Mouse (Mus musculus) gastrocnemius, postnatal 36 days (tissue): Measurements from ENCODE around the gene Cbfa2t2. TPM values are rescaled to one million over a fixed set of nuclear protein-coding genes. Genes with fewer than 3 reads are reported as not detected.

Experiments
- DNase-seq, 2 experiments: peaks; one replicate each; pipeline ENCODE4 v3.0.0; 2022
- intact Hi-C: fragments of 180-260 bp; cut with DNase I; formaldehyde crosslinking; loops from one replicate; pipeline ENCODE4 v1.15.1; 2025
- long read RNA-seq, 2 experiments: library from polyadenylated mRNA; stranded (forward); transcript quantifications; one replicate each; pipeline ENCODE4 v2.0.0; 2021
- total RNA-seq, 2 experiments: library from RNA; stranded (reverse); gene quantifications; 2 replicates each; pipeline ENCODE4 v1.2.3; 2021

The Cbfa2t2 gene
- 10 to 100 TPM; 12.2 to 16.3 TPM for total RNA-seq
- long read RNA-seq, experiment 1, full-length matches to known transcripts, result 1 of 5 reads
- long read RNA-seq, experiment 1, partial matches to known transcripts, result 0 of 5 reads
- long read RNA-seq, experiment 1, other reads (novel, unspliced or antisense), result 4 of 5 reads
- long read RNA-seq, experiment 2, full-length matches to known transcripts, result 1 of 4 reads
- long read RNA-seq, experiment 2, partial matches to known transcripts, result 0 of 4 reads
- long read RNA-seq, experiment 2, other reads (novel, unspliced or antisense), result 3 of 4 reads

DNA sequence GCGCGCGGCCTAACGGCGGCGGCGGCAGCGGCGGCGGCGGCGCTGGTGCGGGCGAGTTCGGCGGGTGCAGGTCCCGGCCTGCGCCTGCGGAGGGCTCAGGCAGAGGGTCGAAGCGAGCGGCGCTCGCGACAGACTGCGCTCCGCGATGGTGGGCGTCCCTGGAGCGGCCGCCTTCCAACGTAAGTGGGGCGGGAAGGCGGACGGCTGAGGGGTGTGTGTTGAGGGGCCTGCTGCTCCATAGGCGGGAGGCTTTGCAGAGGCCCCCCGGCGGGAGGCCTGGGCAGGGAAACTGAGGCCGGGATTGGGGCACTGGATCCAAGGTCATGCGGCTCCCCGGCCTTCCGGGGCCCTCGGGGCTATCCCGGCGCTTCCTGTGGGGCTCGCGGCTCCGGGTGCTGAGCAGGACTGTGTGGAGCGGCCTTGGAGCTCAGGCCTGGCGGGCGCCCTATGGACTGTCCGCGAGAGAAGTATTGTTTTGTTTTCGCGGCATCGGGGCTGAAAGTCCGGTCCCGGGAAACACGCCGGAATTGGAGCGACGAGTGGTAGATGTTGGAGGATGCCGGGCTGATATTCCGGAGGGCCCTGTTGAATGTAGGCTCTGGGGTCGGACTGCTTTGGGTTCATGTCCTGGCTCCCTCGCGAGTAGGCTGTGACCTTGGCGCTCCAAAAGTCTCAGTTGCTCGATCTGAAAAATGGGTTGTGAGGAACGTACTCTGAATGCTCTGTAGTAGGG is at the start of gene Cbfa2t2:
Gene Cbfa2t2 (plus strand): TSS at position 24 of the 733 bp plus-strand sequence.
- intact Hi-C loops, result loop anchor here (5.0 kb wide), 1 partner anchor 71 kb away; no protein-coding TSS in a partner anchor
- peak; percentile 31 to 71 for DNase-seq

DNA sequence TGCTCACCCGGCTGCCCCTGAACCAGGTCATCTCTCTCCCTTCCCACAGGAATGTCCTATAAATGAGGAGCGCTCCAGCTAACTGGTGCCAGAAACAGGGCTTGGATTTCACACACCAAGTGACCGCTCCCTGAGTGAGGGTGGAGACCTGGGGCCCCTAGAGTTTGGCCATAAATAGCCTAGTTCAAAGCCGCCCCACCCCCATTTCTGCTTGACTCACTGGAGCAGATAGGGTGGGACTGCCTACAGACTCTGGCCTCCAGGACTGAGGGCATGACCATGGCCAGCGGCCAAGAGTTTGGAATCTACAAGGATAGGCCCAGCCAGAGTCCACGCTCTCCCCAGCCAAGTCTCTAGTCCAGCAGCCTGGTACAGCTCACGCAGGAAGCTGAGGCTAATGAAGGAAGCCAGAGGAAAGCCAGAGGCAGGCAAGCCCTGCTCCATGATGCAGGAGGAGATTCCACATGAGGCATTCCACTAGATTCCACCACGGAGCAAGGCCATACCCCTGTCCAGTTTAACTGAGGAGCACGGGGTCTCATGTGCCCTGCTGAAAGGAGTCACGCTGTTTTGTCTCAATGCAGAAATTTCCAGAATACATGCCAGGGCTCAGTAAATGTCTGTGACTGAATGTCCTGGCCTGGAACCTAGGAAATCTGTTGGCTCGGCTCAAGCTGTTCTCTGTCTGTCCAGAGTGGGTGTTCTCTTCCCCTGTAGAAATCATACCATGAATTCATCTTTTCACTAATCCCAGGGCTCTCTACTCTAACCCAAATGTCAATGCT is 45.9 kb upstream of the Cbfa2t2 start:
- DNase-seq, result peak; percentile 86 to 94
- intact Hi-C loops, result loop anchor here (1.0 kb wide), 1 partner anchor 15 kb away; no protein-coding TSS in a partner anchor

DNA sequence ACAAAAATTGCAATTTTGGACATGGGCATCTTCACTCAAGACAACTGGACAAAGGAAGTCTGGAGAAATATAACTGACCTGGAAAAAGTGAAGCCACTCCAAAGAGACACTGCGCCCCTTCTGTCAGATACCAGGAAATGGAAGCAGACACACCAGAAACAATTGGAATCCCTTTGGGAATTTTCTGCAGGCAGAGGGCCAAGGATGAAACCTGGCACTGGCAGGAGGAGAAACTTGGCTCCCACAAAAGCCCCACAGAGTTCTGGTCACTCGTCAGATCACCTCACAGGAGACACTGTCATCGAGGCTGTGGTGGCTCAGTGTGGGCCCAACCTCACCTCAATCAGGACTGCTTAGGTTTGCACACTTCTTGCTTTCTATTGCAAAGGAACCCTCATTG is 41.7 kb upstream of the Cbfa2t2 start:
- DNase-seq, result no peak
- intact Hi-C loops, result no loop called here

DNA sequence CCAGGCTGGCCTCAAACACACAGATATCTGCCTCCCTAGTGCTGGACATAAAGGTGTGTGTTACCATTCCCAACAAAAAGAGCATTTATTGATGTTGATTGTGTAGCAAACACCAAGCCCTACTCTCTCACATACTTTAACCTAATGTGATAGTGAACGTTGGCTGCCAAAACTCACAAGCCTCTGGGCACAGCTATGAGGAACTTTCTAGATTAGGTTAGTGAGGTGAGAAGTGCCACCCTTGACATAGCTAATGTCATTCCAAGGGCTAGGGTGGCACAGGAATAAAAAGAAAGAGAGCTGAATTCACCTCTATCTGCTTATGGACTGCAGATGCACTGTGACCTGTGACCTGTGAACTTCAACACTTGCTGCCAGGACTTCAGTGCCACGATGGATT is 39.8 kb upstream of the Cbfa2t2 start:
- no peak for DNase-seq

DNA sequence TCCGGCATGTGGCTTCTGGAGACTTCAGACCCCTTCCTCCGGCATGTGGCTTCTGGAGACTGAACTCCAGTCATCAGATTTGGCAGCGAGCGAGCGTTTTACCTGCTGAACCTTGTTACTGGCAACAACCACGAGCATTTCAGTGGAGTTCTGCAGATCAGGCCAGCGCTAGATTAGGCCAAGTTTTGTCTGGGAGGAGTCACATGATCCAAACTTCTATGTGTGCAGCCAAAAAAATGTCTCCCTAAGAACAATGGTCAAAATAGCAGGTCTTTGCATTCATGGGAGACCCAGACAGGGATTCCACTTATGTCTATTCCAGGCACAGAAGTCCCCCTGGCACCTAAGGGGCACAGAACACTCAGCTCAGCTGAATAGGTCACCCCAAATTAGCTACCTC is 38.0 kb upstream of the Cbfa2t2 start:
- DNase-seq, result no peak
- intact Hi-C loops, result no loop called here

More for the DNA sequence above, 39.8 kb upstream of the Cbfa2t2 start:
- intact Hi-C loops, result no loop called here

DNA sequence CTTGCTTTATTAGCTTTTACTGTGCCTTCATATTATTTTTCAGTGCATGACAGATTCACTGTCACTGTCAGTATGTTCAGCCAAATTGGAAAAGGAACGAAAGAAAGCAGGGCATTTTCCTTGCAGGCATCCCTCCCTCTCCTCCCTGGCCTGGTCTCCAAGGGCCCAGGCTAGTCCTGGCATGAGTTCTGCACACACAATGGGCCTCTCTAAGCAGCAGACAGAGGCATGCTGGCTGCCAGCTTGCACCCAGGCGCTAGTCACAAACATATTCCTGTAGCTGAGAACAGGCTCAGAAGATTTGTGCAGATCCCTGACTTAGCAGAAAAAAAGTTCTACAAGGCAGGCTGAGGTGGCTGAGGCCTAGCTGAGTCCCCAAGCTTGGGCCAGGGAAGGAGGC is 37.0 kb upstream of the Cbfa2t2 start:
- intact Hi-C loops, result no loop called here
- no peak for DNase-seq

DNA sequence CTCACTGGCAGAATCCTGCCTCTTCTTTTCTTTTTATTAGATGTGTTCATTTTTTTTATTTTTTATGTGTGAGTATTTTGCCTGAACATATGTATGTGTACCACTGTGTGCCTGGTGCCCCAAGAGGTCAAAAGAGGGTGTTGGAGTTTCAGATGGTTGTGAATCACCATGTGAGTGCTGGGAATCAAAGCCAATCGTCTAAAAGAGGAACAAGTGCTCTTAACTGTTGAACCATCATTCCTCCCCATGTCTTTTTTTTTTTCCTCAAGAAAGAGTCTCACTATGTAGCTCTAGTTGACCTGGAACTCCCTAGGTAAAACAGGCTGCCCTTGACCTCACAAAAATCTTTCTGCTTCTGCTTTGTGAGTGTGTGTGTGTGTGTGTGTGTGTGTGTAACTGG is 34.3 kb upstream of the Cbfa2t2 start:
- intact Hi-C loops, result no loop called here
- no peak for DNase-seq

DNA sequence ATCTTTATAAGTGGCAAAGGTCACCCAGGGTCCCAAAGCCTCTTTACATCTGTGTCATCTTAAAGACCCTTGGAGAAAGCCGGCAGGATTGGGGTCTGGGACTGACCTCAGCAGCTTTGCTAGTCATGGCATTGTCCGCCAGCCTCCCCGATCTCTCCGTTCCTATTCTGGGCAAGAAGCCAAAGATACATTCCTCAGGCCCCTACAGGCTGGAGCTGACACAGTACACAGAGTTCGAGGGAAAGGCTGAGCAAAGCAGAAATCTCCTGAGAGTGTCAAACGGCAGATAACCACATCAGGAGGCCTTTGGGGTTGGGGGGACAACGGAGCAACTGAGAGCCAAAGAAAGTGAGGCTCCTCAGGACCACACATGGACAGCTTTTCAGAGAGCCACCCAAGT is 33.5 kb upstream of the Cbfa2t2 start:
- intact Hi-C loops, result no loop called here

DNA sequence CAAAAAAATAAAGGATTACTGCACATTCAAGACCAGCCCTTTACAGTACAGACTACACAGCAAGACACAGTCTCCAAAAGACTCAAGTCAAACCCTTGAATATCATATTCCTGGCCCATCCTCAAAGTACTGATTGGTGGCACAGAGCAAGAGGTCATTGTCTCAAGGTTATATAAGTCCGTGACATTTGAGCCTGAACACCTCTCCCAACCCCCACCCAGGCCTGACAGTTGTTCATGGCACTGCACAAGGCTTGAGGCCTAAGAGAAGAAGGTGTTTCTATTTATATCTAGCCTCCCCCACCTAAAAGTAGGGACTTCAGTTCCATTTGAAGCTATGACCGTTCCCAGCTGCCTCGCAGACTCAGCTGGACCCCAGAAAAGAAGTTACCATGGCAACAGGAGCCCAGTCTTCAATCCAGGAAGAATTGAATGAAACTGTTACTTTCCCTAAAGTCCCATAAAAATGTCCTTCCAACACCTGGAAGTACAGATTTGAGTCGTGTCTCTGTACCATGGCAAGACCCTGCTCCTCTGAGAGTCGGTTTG is 30.8 kb upstream of the Cbfa2t2 start:
- DNase-seq, result peak in 1 of 2 experiments; percentile 56
- intact Hi-C loops, result no loop called here

More for the DNA sequence above, 33.5 kb upstream of the Cbfa2t2 start:
- no peak for DNase-seq

DNA sequence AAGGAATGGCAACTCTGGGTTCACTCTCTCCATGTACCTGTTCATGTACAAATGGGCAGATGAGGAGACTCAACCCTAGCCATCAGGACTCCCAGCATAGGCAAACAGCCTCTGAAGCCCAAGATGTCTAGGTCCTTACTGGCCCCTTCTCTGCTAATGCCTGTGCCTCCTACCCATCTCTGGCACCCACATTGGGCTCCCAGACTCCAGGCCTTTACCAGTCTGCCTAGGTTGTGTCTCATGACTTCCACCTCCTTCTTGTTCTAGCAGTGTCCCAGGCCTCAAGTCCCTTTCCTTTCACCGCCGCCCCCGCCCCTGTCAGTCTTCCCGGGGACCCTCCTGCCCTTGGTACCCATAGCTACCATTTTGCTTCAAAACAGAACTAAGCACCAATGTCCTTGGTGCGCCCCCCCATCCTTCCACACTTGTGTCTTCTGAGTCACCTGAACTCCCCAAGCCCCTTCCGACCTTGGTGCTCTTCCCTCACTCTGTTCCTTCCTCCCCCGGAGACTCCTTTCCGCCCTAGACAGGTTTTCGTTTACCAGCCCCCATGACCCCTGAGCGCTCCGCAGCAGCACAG is 29.1 kb upstream of the Cbfa2t2 start:
- intact Hi-C loops, result no loop called here
- no peak for DNase-seq

DNA sequence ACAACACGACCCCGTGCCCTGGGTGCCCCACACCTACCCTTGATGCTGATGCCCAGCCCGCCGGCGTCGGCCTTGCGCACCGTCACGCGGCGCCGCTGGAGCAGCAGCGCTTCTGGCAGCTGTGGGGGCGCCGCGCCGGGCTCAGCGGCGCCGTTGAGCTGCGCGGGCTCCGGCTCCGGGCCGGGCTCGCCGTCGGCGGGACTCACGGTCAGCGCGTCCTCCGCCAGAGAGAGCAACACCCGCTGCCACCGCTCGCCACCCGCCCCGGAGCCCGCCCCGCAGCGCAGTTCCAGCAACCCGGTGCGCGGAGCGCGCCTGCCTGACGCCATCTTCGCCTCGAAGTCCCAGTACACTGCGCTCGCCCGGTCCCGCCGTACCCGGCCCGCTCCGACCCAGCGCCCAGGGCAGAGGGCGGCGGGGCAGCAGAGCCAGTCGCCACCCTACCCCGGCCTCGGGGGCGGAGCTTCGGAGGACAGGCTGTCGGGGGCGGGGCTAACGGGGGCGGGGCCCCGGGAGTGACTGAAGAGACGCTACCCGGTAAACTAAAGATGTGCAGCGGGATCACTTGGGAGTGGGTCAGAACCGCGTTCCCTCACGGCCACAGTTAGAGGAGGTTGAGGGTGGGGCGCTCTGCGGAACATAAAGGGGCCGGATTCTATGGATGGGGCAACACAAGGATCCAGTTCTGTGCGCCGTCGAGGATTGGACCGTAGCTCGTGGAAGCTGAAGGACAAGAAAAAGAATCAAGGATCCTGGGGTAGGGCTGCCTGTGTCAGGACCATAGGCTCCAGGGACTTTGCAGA is 28.4 kb upstream of the Cbfa2t2 start, which contains the start of gene Snta1:
Gene Snta1 (minus strand): TSS at position 457 of the 803 bp plus-strand sequence.
- intact Hi-C loops, result no loop called here
- peak; percentile 87 to 88 for DNase-seq

DNA sequence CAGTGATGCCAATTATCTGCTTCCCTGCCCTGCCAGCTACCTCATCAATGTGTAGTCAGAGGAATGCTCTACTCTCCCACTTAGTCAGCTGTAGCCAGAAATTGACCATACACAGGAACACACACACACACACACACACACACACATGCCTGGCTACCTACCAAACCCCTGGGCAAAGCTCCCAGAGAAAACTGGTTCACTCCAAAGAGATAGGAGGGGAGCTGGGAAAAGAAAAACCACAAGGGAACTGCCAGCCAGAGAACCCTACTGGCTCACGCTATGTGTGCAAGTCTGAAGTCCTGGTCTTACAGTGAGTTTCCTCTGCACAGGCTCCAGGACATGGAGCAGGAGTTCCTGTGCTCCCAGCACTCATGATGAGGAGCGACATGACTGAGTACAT is 25.9 kb upstream of the Cbfa2t2 start:
- no peak for DNase-seq
- intact Hi-C loops, result loop anchor here (5.0 kb wide), 2 partner anchors 202 to 532 kb away; partner anchors contain the start of genes 4930519P11Rik and Zfp341

DNA sequence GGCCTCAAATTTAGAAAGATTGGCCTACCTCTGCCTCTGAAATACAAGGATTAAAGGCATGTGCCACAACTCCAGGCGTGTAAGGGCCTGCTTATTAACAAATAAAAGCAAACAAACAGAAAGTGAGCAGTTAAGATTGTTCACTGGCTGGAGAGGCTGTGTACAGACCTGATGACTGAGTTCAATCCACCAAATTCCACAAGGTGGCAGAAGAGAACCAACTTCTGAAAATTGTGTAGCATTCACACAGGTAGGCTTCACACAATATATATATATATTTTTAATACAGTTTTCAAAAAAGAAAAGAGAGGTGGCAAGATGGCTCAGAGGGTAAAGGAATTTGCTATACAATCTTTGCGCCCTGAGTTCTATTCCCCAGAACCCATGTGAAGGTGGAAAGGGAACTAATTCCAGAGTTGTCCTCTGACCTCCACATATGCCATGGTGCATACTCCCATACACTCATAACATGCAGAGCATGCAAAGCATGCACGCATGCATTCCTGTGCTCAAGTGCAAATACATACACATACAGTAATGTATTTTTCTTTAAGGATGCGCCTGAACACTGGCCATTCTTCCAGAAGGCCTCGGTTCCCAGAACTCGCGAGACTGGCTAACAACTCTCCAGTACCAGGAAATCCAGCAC is 24.1 kb upstream of the Cbfa2t2 start:
- DNase-seq, result no peak
- intact Hi-C loops, result loop anchor here (5.0 kb wide), 2 partner anchors 200 to 530 kb away; partner anchors contain the start of genes 4930519P11Rik and Zfp341

DNA sequence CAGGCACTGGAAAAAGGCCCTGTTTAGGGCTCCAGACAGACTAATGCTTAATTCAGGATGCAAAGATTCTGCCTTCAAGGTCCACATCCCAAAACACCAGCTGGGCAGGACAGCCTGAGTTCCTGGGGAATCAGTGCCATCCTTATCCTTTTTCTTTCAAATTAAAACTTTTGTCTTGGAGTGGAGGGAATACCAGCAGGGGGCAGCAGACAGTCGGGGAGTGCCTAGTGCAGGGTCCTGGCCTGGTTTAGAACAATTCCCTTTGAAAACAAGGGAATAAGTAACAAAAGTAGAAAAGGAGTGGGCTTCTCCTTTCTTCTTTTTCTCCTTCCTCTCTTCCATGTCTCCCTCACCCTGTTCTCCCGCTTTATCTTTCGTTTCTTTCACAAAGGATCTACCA is 19.2 kb upstream of the Cbfa2t2 start:
- intact Hi-C loops, result loop anchor here (2.0 kb wide), 1 partner anchor 122 kb away; no protein-coding TSS in a partner anchor
- DNase-seq, result peak; percentile 47 to 72

DNA sequence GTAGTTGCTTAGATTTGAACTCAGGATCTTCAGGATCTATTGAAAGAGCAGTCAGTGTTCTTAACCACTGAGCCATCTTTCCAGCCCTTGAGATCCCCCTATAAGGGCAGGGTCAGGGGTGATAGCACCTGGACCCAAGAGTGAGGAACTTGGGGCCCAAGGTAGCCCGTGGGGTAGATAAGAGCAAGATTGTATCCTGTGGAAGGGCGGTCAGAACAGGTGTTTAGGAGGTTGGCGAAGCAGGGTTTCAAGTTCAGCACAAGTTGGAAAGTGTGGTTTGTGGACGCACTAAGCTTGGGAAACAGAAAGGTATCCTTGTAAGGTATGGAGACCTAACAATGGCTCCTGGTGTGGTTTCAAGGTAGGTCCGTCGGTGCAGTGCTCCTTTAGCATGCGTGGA is 18.3 kb upstream of the Cbfa2t2 start:
- DNase-seq, result no peak
- intact Hi-C loops, result no loop called here

DNA sequence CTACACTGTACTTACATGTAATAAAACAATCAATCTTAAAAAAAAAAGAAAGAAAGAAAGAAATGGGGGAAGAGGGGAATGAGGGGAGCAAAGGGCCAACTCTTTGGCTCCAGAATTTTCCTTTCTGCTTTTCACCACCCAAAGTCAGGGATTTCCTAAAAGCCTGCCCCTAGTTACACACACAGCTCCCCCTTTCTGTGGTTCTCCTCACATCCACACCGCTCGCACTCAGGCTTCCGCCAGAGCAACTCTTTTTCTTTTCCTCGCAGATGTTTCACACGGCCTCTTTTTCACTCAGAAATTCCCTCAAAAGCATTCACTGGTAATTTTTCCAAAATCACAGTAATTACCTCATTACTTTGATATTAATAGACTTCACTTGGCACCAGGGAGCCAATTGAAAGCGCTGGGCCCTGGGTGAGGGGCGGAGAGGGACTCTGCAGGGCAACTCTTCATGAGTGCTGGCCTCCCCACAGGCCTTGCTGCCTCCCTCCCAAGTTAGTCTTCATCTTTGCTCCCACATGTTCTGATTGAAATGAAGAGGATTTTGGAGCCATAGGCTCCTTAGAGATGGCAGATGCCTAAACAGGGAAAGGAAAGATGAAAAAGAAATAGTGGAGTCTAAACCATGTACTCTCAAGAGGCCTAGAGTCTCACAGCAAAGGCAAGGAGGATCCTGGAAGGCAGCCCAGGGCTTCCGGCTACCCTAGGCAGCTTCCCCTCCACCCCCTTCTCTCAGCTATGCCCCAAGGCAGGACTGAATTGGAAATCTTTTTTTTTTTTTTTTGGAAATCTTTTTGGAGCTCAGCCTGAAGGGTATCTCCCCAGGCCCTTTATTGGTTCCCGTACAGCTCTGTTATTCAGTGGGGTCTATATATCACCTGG is 16.4 kb upstream of the Cbfa2t2 start:
- no peak for DNase-seq
- intact Hi-C loops, result no loop called here

DNA sequence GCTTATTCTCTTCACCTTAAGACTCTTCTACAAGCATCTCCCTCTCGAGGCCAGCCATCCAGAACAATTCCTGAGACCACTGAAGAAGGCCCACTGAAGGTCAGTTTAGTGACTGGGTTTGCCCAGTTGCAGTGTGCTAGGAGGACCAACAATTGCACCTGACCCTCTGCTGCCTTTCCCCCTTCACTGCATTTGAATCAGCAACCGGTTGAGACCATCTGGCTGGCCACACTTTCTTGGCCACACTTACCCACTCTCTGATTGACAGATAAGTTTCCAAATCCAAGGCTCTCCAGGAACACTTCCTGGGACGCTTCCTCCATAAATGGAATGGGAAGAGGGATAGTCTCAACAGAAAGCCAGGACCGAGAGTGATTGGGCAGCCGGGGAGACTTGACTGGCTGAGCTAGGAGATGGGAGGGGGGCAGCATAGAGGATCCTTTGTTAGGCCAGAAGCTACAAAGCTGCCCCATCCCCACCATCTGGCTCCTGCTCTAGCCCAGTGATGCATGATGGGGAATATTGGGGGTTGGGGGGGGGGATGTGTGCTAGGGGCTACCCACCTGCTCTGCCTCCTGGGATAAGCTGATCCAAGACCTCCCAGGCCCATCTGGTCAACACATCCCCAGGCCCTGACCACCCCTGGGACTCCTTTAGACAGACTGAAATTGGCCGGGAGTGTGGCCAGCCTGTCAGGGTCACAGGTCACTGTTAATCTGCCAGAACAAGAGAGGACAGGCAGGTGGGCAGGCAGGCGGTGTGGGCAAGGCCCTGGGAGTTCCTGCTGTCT is 15.1 kb upstream of the Cbfa2t2 start:
- DNase-seq, result no peak
- intact Hi-C loops, result no loop called here
